Mouse (Mus musculus) CD4-positive helper T cell, adult 2 months (primary cell): ENCODE measurements around the gene Kirrel3.

ENCODE experiments used
- DNase-seq: peaks from one replicate; pipeline ENCODE4 v3.0.0-alpha.2; 2012; ENCODE audit warnings: low read depth, missing footprints, low spot score

Gene Kirrel3

GRCm38 (mm10) chr9:34507164-34507563 is 21.5 kb downstream of the Kirrel3 start:
- DNase-seq: no peak

- no peak for DNase-seq
Measured at GRCm38 (mm10) chr9:34518861-34519260, 33.2 kb downstream of the Kirrel3 start.

GRCm38 (mm10) chr9:34520234-34520950 is 34.7 kb downstream of the Kirrel3 start:
- DNase-seq: no peak

- no peak for DNase-seq
Measured at GRCm38 (mm10) chr9:34525695-34526094, 40.0 kb downstream of the Kirrel3 start.

- DNase-seq: no peak
Measured at GRCm38 (mm10) chr9:34538591-34539335, 53.1 kb downstream of the Kirrel3 start.

GRCm38 (mm10) chr9:34541908-34542307 is 56.2 kb downstream of the Kirrel3 start:
- DNase-seq: no peak

- DNase-seq: no peak
Measured at GRCm38 (mm10) chr9:34555699-34556098, 70.0 kb downstream of the Kirrel3 start.

- DNase-seq: no peak
Measured at GRCm38 (mm10) chr9:34557846-34558245, 72.2 kb downstream of the Kirrel3 start.

GRCm38 (mm10) chr9:34558291-34558899 is 72.7 kb downstream of the Kirrel3 start:
- no peak for DNase-seq

- no peak for DNase-seq
Measured at GRCm38 (mm10) chr9:34559102-34559501, 73.4 kb downstream of the Kirrel3 start.

- DNase-seq: no peak
Measured at GRCm38 (mm10) chr9:34561281-34561680, 75.6 kb downstream of the Kirrel3 start.

- DNase-seq: no peak
Measured at GRCm38 (mm10) chr9:34562437-34563000, 76.8 kb downstream of the Kirrel3 start.

- no peak for DNase-seq
Measured at GRCm38 (mm10) chr9:34573906-34574305, 88.2 kb downstream of the Kirrel3 start.

GRCm38 (mm10) chr9:34574611-34575010 is 88.9 kb downstream of the Kirrel3 start:
- DNase-seq: no peak

- no peak for DNase-seq
Measured at GRCm38 (mm10) chr9:34579174-34579573, 93.5 kb downstream of the Kirrel3 start.

- no peak for DNase-seq
Measured at GRCm38 (mm10) chr9:34580059-34580458, 94.4 kb downstream of the Kirrel3 start.

GRCm38 (mm10) chr9:34582496-34582895 is 96.8 kb downstream of the Kirrel3 start:
- DNase-seq: no peak

GRCm38 (mm10) chr9:34585487-34585886 is 99.8 kb downstream of the Kirrel3 start:
- no peak for DNase-seq

- DNase-seq: no peak
Measured at GRCm38 (mm10) chr9:34586080-34586479, 100.4 kb downstream of the Kirrel3 start.

- no peak for DNase-seq
Measured at GRCm38 (mm10) chr9:34589799-34590198, 104.1 kb downstream of the Kirrel3 start.

GRCm38 (mm10) chr9:34592073-34592610 is 106.4 kb downstream of the Kirrel3 start:
- no peak for DNase-seq

GRCm38 (mm10) chr9:34593889-34594288 is 108.2 kb downstream of the Kirrel3 start:
- DNase-seq: no peak
